Mouse (Mus musculus): ENCODE results near the gene Ppp1r10. TPM values are rescaled to one million over a fixed set of nuclear protein-coding genes. Genes with fewer than 3 reads are reported as not detected.

Gene Ppp1r10
- polyA plus RNA-seq, 1 experiment from 2014 or later, result 38.2 TPM

DNA sequence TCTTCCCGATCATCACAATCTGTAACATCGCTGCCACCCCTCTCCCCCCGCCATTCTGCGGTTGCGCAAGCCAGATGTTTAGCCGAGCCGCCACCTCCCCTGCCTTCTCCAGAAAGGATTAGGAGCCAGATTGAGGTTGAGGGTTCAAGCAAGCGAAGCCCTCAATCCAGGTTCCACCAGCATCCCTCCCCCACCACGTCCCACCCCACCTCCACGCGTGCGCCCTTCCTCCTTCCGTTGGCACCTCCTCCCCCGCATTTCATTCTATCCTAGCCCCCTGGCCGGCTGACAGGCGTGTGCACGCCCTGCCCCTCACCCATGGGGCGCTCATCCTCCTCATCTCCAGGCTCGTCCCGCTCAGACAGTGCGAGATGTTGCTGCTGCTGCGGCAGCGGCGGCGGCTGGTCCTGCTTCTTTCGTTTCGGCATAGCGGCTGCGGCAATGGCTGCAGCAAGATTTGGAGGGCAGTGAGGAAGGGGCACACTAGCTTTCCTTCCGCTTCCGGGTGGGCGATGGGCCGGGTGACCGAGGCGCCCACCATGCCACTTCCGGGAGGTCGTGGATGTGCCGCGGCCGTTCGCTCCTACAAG, 62.7 kb downstream of the Ppp1r10 start:
- Histone ChIP-seq H3K9me3 (replicated peaks; ENCODE audit: control insufficient read depth, low read length) (no peaks in the 10 kb centered on the region), H3K4me3 (ENCODE audit: low read depth, low read length) (peak overlapping the region; percentile 96), H3K27ac (replicated peaks; ENCODE audit: low read depth, low read length) (peak overlapping the region; percentile 81), H3K27me3 (ENCODE audit: control insufficient read depth, insufficient read depth, low read length) (no peaks in the 10 kb centered on the region), H3K4me2 (ENCODE audit: low read depth, low read length) (peak overlapping the region; percentile 90), H3K36me3 (replicated peaks; ENCODE audit: control insufficient read depth, insufficient read depth, low read depth, low read length) (peaks cover 6% of the 10 kb centered on the region; the same call in 1 of the 2 replicates), H3K9ac (replicated peaks; ENCODE audit: low read length) (peak overlapping the region; percentile 84), H3K4me1 (ENCODE audit: control insufficient read depth, insufficient read depth, low read length) (no peaks in the 10 kb centered on the region)
- peak; percentile 92 for DNase-seq (ENCODE audit: low spot score)
- ATAC-seq (replicated peaks; ENCODE audit: insufficient number of reproducible peaks, low FRiP score, low TSS enrichment, low read depth), result peak; percentile 82
- under 1% methylated on average over 41 of the region's 41 CpGs for WGBS

DNA sequence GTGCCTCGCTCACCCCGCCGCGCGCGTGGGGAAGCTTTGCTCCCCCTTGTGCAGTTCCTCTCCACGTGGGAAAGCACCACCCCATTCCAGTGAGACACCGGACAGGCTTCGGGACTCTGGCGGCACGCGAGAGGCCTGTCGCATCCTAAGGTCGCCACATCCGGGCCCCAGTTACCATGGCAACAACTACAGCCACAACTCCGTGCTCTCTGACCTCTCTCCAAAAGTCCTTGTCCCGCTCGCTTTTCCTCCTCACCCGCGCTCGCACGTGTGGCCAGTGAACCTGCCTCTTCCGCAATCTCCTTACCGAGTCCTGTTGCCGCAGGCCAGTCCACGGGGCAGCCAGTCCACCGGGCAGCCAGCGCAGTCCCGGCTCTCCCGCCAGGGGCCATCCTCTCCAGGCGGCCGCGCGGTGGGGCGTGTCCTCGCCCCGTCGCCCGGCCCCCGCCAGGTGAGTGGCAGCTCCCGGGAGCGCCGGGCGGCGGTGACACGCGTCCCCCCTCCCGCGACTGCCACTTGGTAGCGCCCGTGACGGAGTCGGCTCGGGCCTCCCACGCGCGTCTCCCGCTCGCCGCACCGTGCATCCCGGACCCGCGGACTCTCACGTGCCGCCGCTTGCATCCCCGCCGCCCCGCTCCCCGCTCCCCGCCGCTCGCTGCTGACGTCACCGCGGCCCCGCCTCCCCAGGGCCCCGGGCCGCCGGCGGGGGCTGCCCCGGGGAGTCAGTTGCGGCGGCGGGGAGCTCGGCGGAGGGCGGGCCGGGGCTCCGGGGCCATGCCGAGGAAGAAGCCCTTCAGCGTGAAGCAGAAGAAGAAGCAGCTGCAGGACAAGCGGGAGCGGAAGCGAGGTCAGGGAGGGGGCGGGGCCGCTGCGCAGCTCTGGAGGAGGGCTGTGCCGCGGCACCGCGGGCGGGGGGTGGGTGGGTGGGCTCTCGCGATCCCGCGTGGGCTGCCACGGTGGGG, 63.4 kb downstream of the Ppp1r10 start, which contains the start of the genes Gnl1 and Prr3:
TSS of gene Gnl1 (plus strand) at position 451 of the 962 bp plus-strand sequence.
TSS of gene Prr3 (minus strand) at position 836 of the 962 bp plus-strand sequence.
- H3K27me3 ChIP-seq (ENCODE audit: control insufficient read depth, insufficient read depth, low read length), result no peaks in the 10 kb centered on the region
- H3K4me2 ChIP-seq (ENCODE audit: low read depth, low read length), result peak within 1 kb of the TSS; percentile 90
- H3K27ac ChIP-seq (replicated peaks; ENCODE audit: low read depth, low read length), result peak within 1 kb of the TSS; percentile 81
- ATAC-seq (replicated peaks; ENCODE audit: insufficient number of reproducible peaks, low FRiP score, low TSS enrichment, low read depth) (peak; percentile 81), DNase-seq (ENCODE audit: low spot score) (peak; percentile 92)
- H3K4me1 ChIP-seq (ENCODE audit: control insufficient read depth, insufficient read depth, low read length), result no peaks in the 10 kb centered on the region
- H3K4me3 ChIP-seq (ENCODE audit: low read depth, low read length), result peak within 1 kb of the TSS; percentile 96
- no peaks in the 10 kb centered on the region for H3K9me3 ChIP-seq (replicated peaks; ENCODE audit: control insufficient read depth, low read length)
- peak within 1 kb of the TSS; percentile 84 for H3K9ac ChIP-seq (replicated peaks; ENCODE audit: low read length)
- WGBS, result under 1% methylated on average over 86 of the region's 109 CpGs
- peaks cover 4% of the 10 kb centered on the region; the same call in 1 of the 2 replicates for H3K36me3 ChIP-seq (replicated peaks; ENCODE audit: control insufficient read depth, insufficient read depth, low read depth, low read length)

- Histone ChIP-seq H3K9ac (replicated peaks; ENCODE audit: low read length) (peak overlapping the region; percentile 84), H3K4me1 (ENCODE audit: control insufficient read depth, insufficient read depth, low read length) (no peaks in the 10 kb centered on the region), H3K36me3 (replicated peaks; ENCODE audit: control insufficient read depth, insufficient read depth, low read depth, low read length) (peaks cover 4% of the 10 kb centered on the region; the same call in 1 of the 2 replicates), H3K27ac (replicated peaks; ENCODE audit: low read depth, low read length) (peak overlapping the region; percentile 81), H3K9me3 (replicated peaks; ENCODE audit: control insufficient read depth, low read length) (no peaks in the 10 kb centered on the region), H3K4me2 (ENCODE audit: low read depth, low read length) (peak overlapping the region; percentile 90), H3K4me3 (ENCODE audit: low read depth, low read length) (peak overlapping the region; percentile 96), H3K27me3 (ENCODE audit: control insufficient read depth, insufficient read depth, low read length) (no peaks in the 10 kb centered on the region)
- peak; percentile 20; the same call in 1 of the 2 replicates for ATAC-seq (replicated peaks; ENCODE audit: insufficient number of reproducible peaks, low FRiP score, low TSS enrichment, low read depth)
- WGBS, result under 1% methylated on average over 24 of the region's 29 CpGs
- DNase-seq (ENCODE audit: low spot score), result peak; percentile 62
Measured at GRCm38 (mm10) chr17:35980363-35980754, 64.1 kb downstream of the Ppp1r10 start.

GRCm38 (mm10) chr17:35981776-35982175, 65.5 kb downstream of the Ppp1r10 start:
- Histone ChIP-seq H3K4me1 (ENCODE audit: control insufficient read depth, insufficient read depth, low read length) (no peaks in the 10 kb centered on the region), H3K9me3 (replicated peaks; ENCODE audit: control insufficient read depth, low read length) (no peaks in the 10 kb centered on the region), H3K27me3 (ENCODE audit: control insufficient read depth, insufficient read depth, low read length) (no peaks in the 10 kb centered on the region), H3K27ac (replicated peaks; ENCODE audit: low read depth, low read length) (no peak overlapping the region), H3K4me3 (ENCODE audit: low read depth, low read length) (no peak overlapping the region), H3K4me2 (ENCODE audit: low read depth, low read length) (no peak overlapping the region), H3K36me3 (replicated peaks; ENCODE audit: control insufficient read depth, insufficient read depth, low read depth, low read length) (peaks cover 4% of the 10 kb centered on the region; the same call in 1 of the 2 replicates), H3K9ac (replicated peaks; ENCODE audit: low read length) (no peak overlapping the region)
- no peak for ATAC-seq (replicated peaks; ENCODE audit: insufficient number of reproducible peaks, low FRiP score, low TSS enrichment, low read depth)
- DNase-seq (ENCODE audit: low spot score), result no peak
- WGBS, result 88% methylated on average over 9 of the region's 9 CpGs

MicroRNA genes within 50 kb of the gene (microRNA counts, 519-probe panel; counts per million panel counts)
- microRNA mmu-miR-1894-3p (not detected), microRNA mmu-miR-1894-5p (not detected), microRNA mmu-miR-877 (1,298 counts per million, percentile 4 among the panel's probes with 10 or more counts)

Small RNAs within 50 kb of the gene (microRNA-seq; reads per million reads assigned to microRNA genes)
- 1.9 reads per million for gene Gm28033 (ENCODE audit: borderline number of aligned reads)
- not detected for gene Mir1894 (ENCODE audit: borderline number of aligned reads)
- 144 reads per million, percentile 47 among the genes with 10 or more reads in this experiment for gene Mir877 (ENCODE audit: borderline number of aligned reads)

Other genes starting within 250 kb of the Ppp1r10 start
- gene Vars2, start 248.8 kb upstream of the Ppp1r10 start, polyA plus RNA-seq (2014; fragmentation: Nextera tagmentation; extraction: Ambion mirVana), result 9.1 and 10.4 TPM in 2 replicates
- 43.3 and 53.4 TPM in 2 replicates for gene Gtf2h4, start 242.7 kb upstream of the Ppp1r10 start, polyA plus RNA-seq (2014; fragmentation: Nextera tagmentation; extraction: Ambion mirVana)
- gene Ddr1, start 211.8 kb upstream of the Ppp1r10 start, polyA plus RNA-seq (2014; fragmentation: Nextera tagmentation; extraction: Ambion mirVana), result 20.4 and 24.6 TPM in 2 replicates
- gene Ier3, start 94.8 kb upstream of the Ppp1r10 start, polyA plus RNA-seq (2014; fragmentation: Nextera tagmentation; extraction: Ambion mirVana), result 2.7 and 3.4 TPM in 2 replicates
- gene Flot1, start 93.2 kb upstream of the Ppp1r10 start, polyA plus RNA-seq (2014; fragmentation: Nextera tagmentation; extraction: Ambion mirVana), result 46.7 and 53.8 TPM in 2 replicates
- gene Tubb5, start 78.1 kb upstream of the Ppp1r10 start, polyA plus RNA-seq (2014; fragmentation: Nextera tagmentation; extraction: Ambion mirVana), result 1,420 and 1,481 TPM in 2 replicates
- gene Mdc1, start 74.9 kb upstream of the Ppp1r10 start, polyA plus RNA-seq (2014; fragmentation: Nextera tagmentation; extraction: Ambion mirVana), result 22.2 and 23.4 TPM in 2 replicates
- 48.8 and 53.2 TPM in 2 replicates for gene Nrm, start 55.1 kb upstream of the Ppp1r10 start, polyA plus RNA-seq (2014; fragmentation: Nextera tagmentation; extraction: Ambion mirVana)
- 24.1 and 24.6 TPM in 2 replicates for gene Ppp1r18, start 50.8 kb upstream of the Ppp1r10 start, polyA plus RNA-seq (2014; fragmentation: Nextera tagmentation; extraction: Ambion mirVana)
- 38.6 and 47.2 TPM in 2 replicates for gene Dhx16, start 36.6 kb upstream of the Ppp1r10 start, polyA plus RNA-seq (2014; fragmentation: Nextera tagmentation; extraction: Ambion mirVana)
- 21.2 and 25.6 TPM in 2 replicates for gene 2310061I04Rik, start 19.0 kb upstream of the Ppp1r10 start, polyA plus RNA-seq (2014; fragmentation: Nextera tagmentation; extraction: Ambion mirVana)
- 101 and 108 TPM in 2 replicates for gene Atat1, start 6.4 kb upstream of the Ppp1r10 start, polyA plus RNA-seq (2014; fragmentation: Nextera tagmentation; extraction: Ambion mirVana)
- 69.5 and 72.0 TPM in 2 replicates for gene Mrps18b, start within 50 bp of the Ppp1r10 start, polyA plus RNA-seq (2014; fragmentation: Nextera tagmentation; extraction: Ambion mirVana)
- 96.7 and 112 TPM in 2 replicates for gene Abcf1, start 53.3 kb downstream of the Ppp1r10 start, polyA plus RNA-seq (2014; fragmentation: Nextera tagmentation; extraction: Ambion mirVana)
- gene Gnl1, start 63.4 kb downstream of the Ppp1r10 start, polyA plus RNA-seq (2014; fragmentation: Nextera tagmentation; extraction: Ambion mirVana), result 31.3 and 32.3 TPM in 2 replicates
- 37.7 and 38.2 TPM in 2 replicates for gene Prr3, start 63.8 kb downstream of the Ppp1r10 start, polyA plus RNA-seq (2014; fragmentation: Nextera tagmentation; extraction: Ambion mirVana)
- gene H2-T24, start 104.1 kb downstream of the Ppp1r10 start, polyA plus RNA-seq (2014; fragmentation: Nextera tagmentation; extraction: Ambion mirVana), result 2.2 and 2.4 TPM in 2 replicates
- 3.7 and 3.9 TPM in 2 replicates for gene H2-T23, start 116.4 kb downstream of the Ppp1r10 start, polyA plus RNA-seq (2014; fragmentation: Nextera tagmentation; extraction: Ambion mirVana)
- 12.7 and 13.2 TPM in 2 replicates for gene H2-T22, start 126.3 kb downstream of the Ppp1r10 start, polyA plus RNA-seq (2014; fragmentation: Nextera tagmentation; extraction: Ambion mirVana)
- gene Gm6034, start 126.5 kb downstream of the Ppp1r10 start, polyA plus RNA-seq (2014; fragmentation: Nextera tagmentation; extraction: Ambion mirVana), result not detected in 2 replicates
- gene Gm11127, start 141.9 kb downstream of the Ppp1r10 start, polyA plus RNA-seq (2014; fragmentation: Nextera tagmentation; extraction: Ambion mirVana), result 0.20 TPM in 1 of 2 replicates, not detected in the other
- not detected in 2 replicates for gene Gm19684, start 205.2 kb downstream of the Ppp1r10 start, polyA plus RNA-seq (2014; fragmentation: Nextera tagmentation; extraction: Ambion mirVana)
- not detected in 2 replicates for gene Gm7030, start 213.0 kb downstream of the Ppp1r10 start, polyA plus RNA-seq (2014; fragmentation: Nextera tagmentation; extraction: Ambion mirVana)